Mouse (Mus musculus) erythroblast, embryonic 14.5 days (primary cell): ENCODE measurements around the gene Foxn3.

Source experiments
- GATA1 ChIP-seq: IDR thresholded peaks from 2 replicates; pipeline ENCODE4 v1.6.1; 2012; ENCODE audit warnings: low read length, inconsistent platforms, mixed read lengths
- TAL1 ChIP-seq: IDR thresholded peaks from 3 replicates; pipeline ENCODE4 v1.6.1; 2012; ENCODE audit warnings: low read length, inconsistent platforms, mixed read lengths

- no peak for TF ChIP-seq GATA1
- no peak for TF ChIP-seq TAL1
Measured at GRCm38 (mm10) chr12:99309937-99310336, 253.4 kb downstream of the Foxn3 start.
